Mouse (Mus musculus): ENCODE results near the gene Prkce. TPM values are rescaled to one million over a fixed set of nuclear protein-coding genes. Genes with fewer than 3 reads are reported as not detected.
A peak's percentile ranks its signal among the peaks of the same experiment; 100 is the strongest.

Prkce gene
- polyA plus RNA-seq, 1 experiment from 2014 or later, result 0.77 TPM

DNA sequence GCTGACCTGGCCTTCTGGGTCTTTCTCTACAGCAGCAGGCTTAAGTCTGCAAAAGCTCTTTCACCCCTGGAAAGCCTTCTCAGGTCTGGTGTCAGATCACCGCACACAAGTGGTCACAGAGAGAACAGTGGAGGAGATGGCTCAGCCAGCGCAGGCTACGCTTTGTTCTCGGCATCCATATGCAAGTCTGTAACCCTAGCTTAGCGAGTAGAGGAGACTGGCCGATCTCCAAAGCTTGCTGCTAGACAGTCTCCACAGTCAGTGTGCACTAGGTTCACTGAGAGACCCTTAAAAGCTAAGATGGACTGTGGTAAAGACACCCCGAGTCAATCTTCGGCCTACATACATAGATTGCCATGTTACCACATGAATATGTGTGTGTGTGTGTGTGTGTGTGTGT lies 164.2 kb downstream of the Prkce start:
- no peaks in the 10 kb centered on the region for H3K27me3 ChIP-seq (ENCODE audit: control insufficient read depth, insufficient read depth, low read depth, low read length)
- H3K9me3 ChIP-seq (replicated peaks; ENCODE audit: control insufficient read depth, low read length), result no peaks in the 10 kb centered on the region
- no peak overlapping the region for H3K4me2 ChIP-seq (ENCODE audit: low read depth, low read length)
- H3K4me3 ChIP-seq (ENCODE audit: low read depth, low read length), result no peak overlapping the region
- no peak overlapping the region for H3K9ac ChIP-seq (ENCODE audit: low read depth, low read length)
- no peaks in the 10 kb centered on the region for H3K4me1 ChIP-seq (ENCODE audit: control insufficient read depth, low read depth, low read length)
- no peak for ATAC-seq (ENCODE audit: low read depth)
- no peak overlapping the region for H3K27ac ChIP-seq (ENCODE audit: low read length)
- no peaks in the 10 kb centered on the region for H3K36me3 ChIP-seq (ENCODE audit: control insufficient read depth, insufficient read depth)
- 74% methylated on average over 8 of the region's 8 CpGs for WGBS (ENCODE audit: insufficient replicate concordance)

DNA sequence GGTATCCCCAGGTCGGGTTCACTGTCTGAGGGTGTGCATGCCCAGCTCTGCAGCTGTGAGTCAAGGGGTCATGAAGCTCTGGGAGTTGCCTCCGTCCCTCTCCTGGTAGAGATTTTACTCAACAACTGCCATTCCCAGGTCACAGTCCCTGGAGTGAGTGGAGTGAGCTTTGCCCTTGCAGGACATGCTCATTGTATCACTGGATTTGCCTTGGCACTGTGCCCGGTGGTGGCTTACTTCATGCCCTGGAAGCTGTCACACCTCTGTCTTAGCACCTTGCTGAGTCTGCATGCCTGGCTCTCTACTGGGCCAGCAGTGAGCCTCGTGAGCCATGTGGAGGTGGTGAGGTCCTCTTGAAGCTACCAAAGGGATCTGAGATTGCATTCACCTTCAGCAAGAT lies 167.4 kb downstream of the Prkce start:
- Histone ChIP-seq H3K36me3 (ENCODE audit: control insufficient read depth, insufficient read depth) (no peaks in the 10 kb centered on the region), H3K4me3 (ENCODE audit: low read depth, low read length) (no peak overlapping the region), H3K27me3 (ENCODE audit: control insufficient read depth, insufficient read depth, low read depth, low read length) (no peaks in the 10 kb centered on the region), H3K9ac (ENCODE audit: low read depth, low read length) (no peak overlapping the region), H3K4me2 (ENCODE audit: low read depth, low read length) (no peak overlapping the region), H3K9me3 (replicated peaks; ENCODE audit: control insufficient read depth, low read length) (no peaks in the 10 kb centered on the region), H3K4me1 (ENCODE audit: control insufficient read depth, low read depth, low read length) (no peaks in the 10 kb centered on the region), H3K27ac (ENCODE audit: low read length) (no peak overlapping the region)
- ATAC-seq (ENCODE audit: low read depth), result peak; percentile 74
- 61% methylated on average over 4 of the region's 4 CpGs for WGBS (ENCODE audit: insufficient replicate concordance)

DNA sequence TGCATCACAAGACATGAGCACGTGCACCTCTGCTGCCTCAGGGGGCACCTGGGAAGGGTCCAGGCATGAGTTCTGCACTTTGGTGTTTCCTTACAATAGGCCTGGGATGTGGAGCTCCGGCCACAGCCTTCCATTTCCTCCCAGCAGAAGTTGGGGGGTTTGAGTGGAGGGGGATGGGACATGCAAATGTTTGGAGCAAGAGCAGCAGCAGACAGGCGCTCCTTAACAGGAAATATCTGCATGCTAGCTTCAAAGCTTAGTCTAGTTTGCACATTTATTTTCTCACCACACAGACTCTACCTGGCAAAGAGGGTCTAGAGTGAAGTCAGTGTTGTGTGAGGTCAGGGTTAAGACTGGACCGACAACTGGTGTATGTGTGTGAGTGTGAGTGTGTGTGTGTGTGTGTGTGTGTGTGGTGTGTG lies 169.1 kb downstream of the Prkce start:
- Histone ChIP-seq H3K4me2 (ENCODE audit: low read depth, low read length) (no peak overlapping the region), H3K27me3 (ENCODE audit: control insufficient read depth, insufficient read depth, low read depth, low read length) (no peaks in the 10 kb centered on the region), H3K4me3 (ENCODE audit: low read depth, low read length) (no peak overlapping the region), H3K36me3 (ENCODE audit: control insufficient read depth, insufficient read depth) (no peaks in the 10 kb centered on the region), H3K9me3 (replicated peaks; ENCODE audit: control insufficient read depth, low read length) (no peaks in the 10 kb centered on the region), H3K4me1 (ENCODE audit: control insufficient read depth, low read depth, low read length) (no peaks in the 10 kb centered on the region), H3K27ac (ENCODE audit: low read length) (no peak overlapping the region), H3K9ac (ENCODE audit: low read depth, low read length) (no peak overlapping the region)
- 38% methylated on average over 4 of the region's 4 CpGs for WGBS (ENCODE audit: insufficient replicate concordance)
- no peak for ATAC-seq (ENCODE audit: low read depth)

DNA sequence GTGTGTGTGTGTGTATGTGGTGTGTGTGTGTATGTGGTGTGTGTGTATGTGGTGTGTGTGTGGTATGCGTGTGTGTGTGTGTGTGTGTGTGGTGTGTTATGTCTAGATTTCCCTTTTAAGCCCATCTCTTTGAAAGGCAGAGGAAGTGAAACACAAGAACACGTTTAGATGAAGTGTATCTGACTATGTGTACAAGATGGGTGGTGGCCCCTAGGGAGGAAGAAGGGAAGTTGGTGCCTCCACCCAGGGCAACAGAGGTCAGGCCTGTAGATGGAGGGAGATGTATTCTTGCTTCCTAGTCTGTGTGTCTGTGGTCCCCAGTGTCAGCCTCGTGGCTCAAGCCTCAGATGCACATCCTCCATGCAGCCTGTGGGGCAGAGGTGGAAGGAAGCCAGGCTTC lies 169.5 kb downstream of the Prkce start:
- Histone ChIP-seq H3K4me2 (ENCODE audit: low read depth, low read length) (no peak overlapping the region), H3K36me3 (ENCODE audit: control insufficient read depth, insufficient read depth) (no peaks in the 10 kb centered on the region), H3K9ac (ENCODE audit: low read depth, low read length) (no peak overlapping the region), H3K4me3 (ENCODE audit: low read depth, low read length) (no peak overlapping the region), H3K27ac (ENCODE audit: low read length) (no peak overlapping the region), H3K4me1 (ENCODE audit: control insufficient read depth, low read depth, low read length) (no peaks in the 10 kb centered on the region), H3K27me3 (ENCODE audit: control insufficient read depth, insufficient read depth, low read depth, low read length) (no peaks in the 10 kb centered on the region), H3K9me3 (replicated peaks; ENCODE audit: control insufficient read depth, low read length) (no peaks in the 10 kb centered on the region)
- ATAC-seq (ENCODE audit: low read depth), result peak; percentile 37; the same call in 1 of the 2 replicates
- WGBS (ENCODE audit: insufficient replicate concordance), result 34% methylated on average over 3 of the region's 3 CpGs

DNA sequence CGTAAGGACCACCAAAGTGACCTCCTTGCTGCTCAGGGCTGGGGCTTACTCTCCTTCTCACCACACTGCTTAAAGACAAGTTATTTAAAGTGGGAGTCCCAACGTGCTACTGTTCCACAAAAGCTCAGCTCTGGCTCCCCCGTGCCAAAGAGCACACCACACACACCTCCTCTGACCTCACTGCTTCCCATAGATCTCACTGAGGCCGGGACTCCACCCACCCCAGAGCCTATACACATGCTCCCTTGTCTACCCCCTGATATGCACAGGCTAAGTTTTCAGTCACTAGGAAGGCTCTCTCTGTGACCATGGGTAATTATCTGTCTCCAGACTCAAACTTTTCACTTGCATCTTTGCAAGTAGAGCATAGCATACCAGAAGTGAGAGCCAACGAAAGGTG lies 170.7 kb downstream of the Prkce start:
- ATAC-seq (ENCODE audit: low read depth), result no peak
- H3K27ac ChIP-seq (ENCODE audit: low read length), result no peak overlapping the region
- H3K9me3 ChIP-seq (replicated peaks; ENCODE audit: control insufficient read depth, low read length), result no peaks in the 10 kb centered on the region
- H3K36me3 ChIP-seq (ENCODE audit: control insufficient read depth, insufficient read depth), result no peaks in the 10 kb centered on the region
- H3K4me3 ChIP-seq (ENCODE audit: low read depth, low read length), result no peak overlapping the region
- H3K4me2 ChIP-seq (ENCODE audit: low read depth, low read length), result no peak overlapping the region
- no peaks in the 10 kb centered on the region for H3K4me1 ChIP-seq (ENCODE audit: control insufficient read depth, low read depth, low read length)
- 49% methylated on average over 5 of the region's 5 CpGs for WGBS (ENCODE audit: insufficient replicate concordance)
- H3K9ac ChIP-seq (ENCODE audit: low read depth, low read length), result no peak overlapping the region
- H3K27me3 ChIP-seq (ENCODE audit: control insufficient read depth, insufficient read depth, low read depth, low read length), result no peaks in the 10 kb centered on the region

DNA sequence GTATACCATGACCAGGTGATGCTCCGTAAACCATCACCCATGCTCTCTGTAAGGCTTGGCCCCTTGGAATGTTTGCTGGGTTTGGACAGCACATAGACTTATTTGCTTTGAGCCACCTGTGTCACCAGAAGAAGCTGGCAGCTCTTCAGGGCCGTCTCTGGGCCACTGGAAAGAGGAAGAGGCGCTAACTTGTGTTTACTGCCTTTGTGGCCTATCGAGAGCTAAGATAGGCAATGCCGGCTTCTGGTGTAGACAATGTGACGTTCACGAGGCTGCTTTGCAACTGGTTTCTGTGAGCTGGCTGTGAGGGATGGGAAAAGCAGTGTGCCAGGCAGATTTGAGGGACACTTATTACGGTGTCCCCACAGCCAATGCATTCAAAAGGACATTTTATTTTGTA lies 176.4 kb downstream of the Prkce start:
- Histone ChIP-seq H3K4me2 (ENCODE audit: low read depth, low read length) (no peak overlapping the region), H3K36me3 (ENCODE audit: control insufficient read depth, insufficient read depth) (no peaks in the 10 kb centered on the region), H3K4me3 (ENCODE audit: low read depth, low read length) (no peak overlapping the region), H3K4me1 (ENCODE audit: control insufficient read depth, low read depth, low read length) (no peaks in the 10 kb centered on the region), H3K9me3 (replicated peaks; ENCODE audit: control insufficient read depth, low read length) (no peaks in the 10 kb centered on the region), H3K9ac (ENCODE audit: low read depth, low read length) (no peak overlapping the region), H3K27me3 (ENCODE audit: control insufficient read depth, insufficient read depth, low read depth, low read length) (no peaks in the 10 kb centered on the region), H3K27ac (ENCODE audit: low read length) (no peak overlapping the region)
- ATAC-seq (ENCODE audit: low read depth), result no peak
- 23% methylated on average over 8 of the region's 8 CpGs for WGBS (ENCODE audit: insufficient replicate concordance)

DNA sequence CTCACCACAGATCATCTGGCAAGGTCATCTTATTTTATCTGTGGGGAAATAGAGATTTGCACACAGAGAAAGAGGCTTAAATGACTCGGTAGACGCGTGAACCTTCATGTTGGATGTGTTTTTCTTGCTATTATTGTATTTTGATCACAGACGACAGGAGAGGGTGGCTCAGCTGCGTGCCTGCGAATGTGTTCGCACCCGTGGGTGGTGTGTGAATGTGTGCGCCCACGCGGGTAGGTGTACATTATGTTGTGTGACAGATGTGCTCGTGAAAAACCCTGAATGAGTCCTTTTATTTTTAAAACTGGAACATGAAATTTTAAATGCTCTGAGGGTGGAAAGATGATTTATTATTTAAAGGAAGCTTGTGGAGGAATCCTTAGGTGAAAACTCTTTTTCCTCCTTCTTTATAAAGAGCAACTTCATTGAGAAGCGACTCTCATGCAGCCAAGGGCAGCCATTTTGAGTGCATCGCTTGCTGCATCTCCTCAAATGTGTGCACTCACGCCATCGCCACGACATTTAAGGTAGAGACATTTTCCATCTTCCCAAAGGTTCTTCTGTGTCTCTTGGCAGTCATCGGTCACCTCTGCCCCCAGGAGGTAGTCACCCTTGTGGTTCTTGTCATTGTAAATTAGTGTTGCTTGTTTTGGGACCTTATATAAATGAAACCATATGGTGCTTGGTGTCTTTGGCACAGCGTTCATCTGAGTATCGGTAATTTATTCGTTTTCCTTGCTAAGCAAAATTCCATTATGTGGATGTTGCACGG lies 177.8 kb downstream of the Prkce start:
- H3K4me2 ChIP-seq (ENCODE audit: low read depth, low read length), result no peak overlapping the region
- no peak overlapping the region for H3K9ac ChIP-seq (ENCODE audit: low read depth, low read length)
- 77% methylated on average over 22 of the region's 22 CpGs for WGBS (ENCODE audit: insufficient replicate concordance)

DNA sequence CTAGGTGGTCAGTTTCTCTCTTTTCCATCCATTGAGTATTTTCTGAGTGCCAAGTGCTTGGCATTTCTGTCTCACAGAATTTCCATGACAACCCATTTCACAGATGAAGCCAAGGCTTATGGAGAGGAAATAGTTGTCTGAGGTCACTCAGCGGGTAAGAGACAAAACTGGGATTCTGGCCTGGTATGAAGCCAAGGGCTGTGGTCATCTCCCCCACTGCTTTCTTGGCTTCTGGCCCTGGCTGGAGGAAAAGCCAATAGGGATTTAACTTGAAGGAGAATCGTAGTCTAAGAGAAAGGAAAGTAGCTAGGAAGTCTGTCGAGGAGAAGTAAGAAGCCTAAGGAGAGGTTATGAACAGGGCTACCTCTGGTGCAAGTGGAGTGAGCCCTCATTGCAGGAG lies 182.7 kb downstream of the Prkce start:
- no peak for ATAC-seq (ENCODE audit: low read depth)
- Histone ChIP-seq H3K9ac (ENCODE audit: low read depth, low read length) (no peak overlapping the region), H3K36me3 (ENCODE audit: control insufficient read depth, insufficient read depth) (no peaks in the 10 kb centered on the region), H3K27me3 (ENCODE audit: control insufficient read depth, insufficient read depth, low read depth, low read length) (no peaks in the 10 kb centered on the region), H3K4me3 (ENCODE audit: low read depth, low read length) (no peak overlapping the region), H3K4me2 (ENCODE audit: low read depth, low read length) (no peak overlapping the region), H3K9me3 (replicated peaks; ENCODE audit: control insufficient read depth, low read length) (no peaks in the 10 kb centered on the region), H3K4me1 (ENCODE audit: control insufficient read depth, low read depth, low read length) (no peaks in the 10 kb centered on the region), H3K27ac (ENCODE audit: low read length) (no peak overlapping the region)
- WGBS (ENCODE audit: insufficient replicate concordance), result 60% methylated on average over 3 of the region's 3 CpGs

More for the DNA sequence above, 177.8 kb downstream of the Prkce start:
- H3K4me3 ChIP-seq (ENCODE audit: low read depth, low read length), result no peak overlapping the region
- no peaks in the 10 kb centered on the region for H3K27me3 ChIP-seq (ENCODE audit: control insufficient read depth, insufficient read depth, low read depth, low read length)
- H3K4me1 ChIP-seq (ENCODE audit: control insufficient read depth, low read depth, low read length), result no peaks in the 10 kb centered on the region
- ATAC-seq (ENCODE audit: low read depth), result no peak
- no peaks in the 10 kb centered on the region for H3K36me3 ChIP-seq (ENCODE audit: control insufficient read depth, insufficient read depth)
- H3K27ac ChIP-seq (ENCODE audit: low read length), result no peak overlapping the region
- no peaks in the 10 kb centered on the region for H3K9me3 ChIP-seq (replicated peaks; ENCODE audit: control insufficient read depth, low read length)

DNA sequence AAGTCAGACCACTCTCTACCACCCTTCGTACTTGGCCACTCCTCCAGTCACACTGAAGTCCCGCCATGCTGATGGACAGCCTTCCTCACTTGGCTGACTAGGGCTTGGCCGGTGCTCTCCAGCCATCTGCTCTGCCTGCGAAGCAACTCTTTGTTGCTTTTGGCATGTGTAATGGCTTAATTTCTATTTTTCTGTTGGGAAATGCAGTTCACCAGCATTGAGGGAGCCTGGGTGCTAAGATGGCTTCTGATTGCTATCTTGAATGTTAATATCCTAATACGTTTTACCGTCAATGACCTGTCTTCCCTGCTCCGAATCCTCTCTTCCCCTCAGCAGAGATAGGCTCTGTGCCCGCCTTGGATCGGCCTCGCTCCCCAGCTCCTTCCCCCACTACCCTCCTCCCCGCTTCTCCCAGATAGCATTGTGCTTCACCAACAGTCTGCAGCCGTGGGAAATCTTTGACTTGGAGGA lies 183.2 kb downstream of the Prkce start:
- Histone ChIP-seq H3K4me3 (ENCODE audit: low read depth, low read length) (no peak overlapping the region), H3K4me2 (ENCODE audit: low read depth, low read length) (no peak overlapping the region), H3K36me3 (ENCODE audit: control insufficient read depth, insufficient read depth) (no peaks in the 10 kb centered on the region), H3K4me1 (ENCODE audit: control insufficient read depth, low read depth, low read length) (no peaks in the 10 kb centered on the region), H3K27me3 (ENCODE audit: control insufficient read depth, insufficient read depth, low read depth, low read length) (no peaks in the 10 kb centered on the region), H3K9me3 (replicated peaks; ENCODE audit: control insufficient read depth, low read length) (no peaks in the 10 kb centered on the region), H3K9ac (ENCODE audit: low read depth, low read length) (no peak overlapping the region), H3K27ac (ENCODE audit: low read length) (no peak overlapping the region)
- WGBS (ENCODE audit: insufficient replicate concordance), result 68% methylated on average over 12 of the region's 12 CpGs
- ATAC-seq (ENCODE audit: low read depth), result no peak
